Mouse (Mus musculus): Measurements from ENCODE around the gene Usp21. TPM values are rescaled to one million over a fixed set of nuclear protein-coding genes. Genes with fewer than 3 reads are reported as not detected.
"Not testable (repeated sequence)": the region's sequence is repeated elsewhere in the genome, so short reads cannot be mapped to it uniquely, and the experiment has no call there.

The Usp21 gene
- total and polyA plus RNA-seq, 3 experiments = 11.8 to 64.5 (median 44.1) TPM

GRCm38 (mm10) chr1:171248386-171249226 lies 39.2 kb downstream of the Usp21 start:
- Histone ChIP-seq H3K36me3 (replicated peaks) (peaks cover 18% of the 10 kb centered on the region), H3K9me3 (replicated peaks) (no peaks in the 10 kb centered on the region), H3K27me3 (ENCODE audit: insufficient read depth, low read length) (peaks cover 35% of the 10 kb centered on the region), H3K4me1 (ENCODE audit: insufficient read depth, low read depth, low read length) (peaks cover 64% of the 10 kb centered on the region), H3K4me3 (ENCODE audit: low read depth, low read length) (no peak overlapping the region)
- ATAC-seq (ENCODE audit: extremely low read depth, insufficient number of reproducible peaks, low FRiP score, poor library complexity, severe bottlenecking) (no peak), DNase-seq (ENCODE audit: low spot score) (no peak)
- TF ChIP-seq POLR2AphosphoS5 (IDR thresholded peaks at IDR 0.05; ENCODE audit: insufficient replicate concordance, low read depth, low read length) = no peak
- no peak for TF ChIP-seq CTCF (IDR thresholded peaks at IDR 0.05; ENCODE audit: low read depth, low read length)
- no peak for TF ChIP-seq GATA1 (IDR thresholded peaks at IDR 0.05; ENCODE audit: borderline replicate concordance, low read length)
- TF ChIP-seq TAL1 (conservative IDR thresholded peaks at IDR 0.05; ENCODE audit: low read depth, low read length) = no peak
- TF ChIP-seq GATA2 (IDR thresholded peaks at IDR 0.05; ENCODE audit: borderline replicate concordance, low read depth, low read length) = no peak

- peaks cover 67% of the 10 kb centered on the region for H3K4me1 ChIP-seq (ENCODE audit: insufficient read depth, low read depth, low read length)
Observed at GRCm38 (mm10) chr1:171247916-171248315, 39.9 kb downstream of the Usp21 start.

GRCm38 (mm10) chr1:171247453-171247841 lies 40.3 kb downstream of the Usp21 start:
- Histone ChIP-seq H3K9me3 (replicated peaks) (no peaks in the 10 kb centered on the region), H3K27me3 (ENCODE audit: insufficient read depth, low read length) (peaks cover 27% of the 10 kb centered on the region), H3K36me3 (replicated peaks) (peaks cover 29% of the 10 kb centered on the region), H3K4me1 (ENCODE audit: insufficient read depth, low read depth, low read length) (peaks cover 67% of the 10 kb centered on the region), H3K4me3 (ENCODE audit: low read depth, low read length) (peak overlapping the region; percentile 83)
- TF ChIP-seq TAL1 (conservative IDR thresholded peaks at IDR 0.05; ENCODE audit: low read depth, low read length) = no peak
- no peak for TF ChIP-seq GATA2 (IDR thresholded peaks at IDR 0.05; ENCODE audit: borderline replicate concordance, low read depth, low read length)
- TF ChIP-seq GATA1 (IDR thresholded peaks at IDR 0.05; ENCODE audit: borderline replicate concordance, low read length) = no peak
- TF ChIP-seq CTCF (IDR thresholded peaks at IDR 0.05; ENCODE audit: low read depth, low read length) = no peak
- no peak for TF ChIP-seq POLR2AphosphoS5 (IDR thresholded peaks at IDR 0.05; ENCODE audit: insufficient replicate concordance, low read depth, low read length)
- DNase-seq (ENCODE audit: low spot score) (peak; percentile 54), ATAC-seq (ENCODE audit: extremely low read depth, insufficient number of reproducible peaks, low FRiP score, poor library complexity, severe bottlenecking) (peak; percentile 19; the same call in 1 of the 2 replicates)

More at GRCm38 (mm10) chr1:171247916-171248315, 39.9 kb downstream of the Usp21 start:
- Histone ChIP-seq H3K4me3 (ENCODE audit: low read depth, low read length) (peak overlapping the region; percentile 83; the same call in 1 of the 2 replicates), H3K36me3 (replicated peaks) (peaks cover 24% of the 10 kb centered on the region), H3K27me3 (ENCODE audit: insufficient read depth, low read length) (peaks cover 32% of the 10 kb centered on the region), H3K9me3 (replicated peaks) (no peaks in the 10 kb centered on the region)
- DNase-seq (ENCODE audit: low spot score) (no peak), ATAC-seq (ENCODE audit: extremely low read depth, insufficient number of reproducible peaks, low FRiP score, poor library complexity, severe bottlenecking) (no peak)
- TF ChIP-seq CTCF (IDR thresholded peaks at IDR 0.05; ENCODE audit: low read depth, low read length) (no peak), GATA1 (IDR thresholded peaks at IDR 0.05; ENCODE audit: borderline replicate concordance, low read length) (no peak), GATA2 (IDR thresholded peaks at IDR 0.05; ENCODE audit: borderline replicate concordance, low read depth, low read length) (no peak), TAL1 (conservative IDR thresholded peaks at IDR 0.05; ENCODE audit: low read depth, low read length) (no peak), POLR2AphosphoS5 (IDR thresholded peaks at IDR 0.05; ENCODE audit: insufficient replicate concordance, low read depth, low read length) (no peak)

GRCm38 (mm10) chr1:171246709-171247452 lies 40.9 kb downstream of the Usp21 start:
- DNase-seq (ENCODE audit: low spot score) = peak; percentile 93
- Histone ChIP-seq H3K4me3 (ENCODE audit: low read depth, low read length) (peak overlapping the region; percentile 83), H3K4me1 (ENCODE audit: insufficient read depth, low read depth, low read length) (peaks cover 62% of the 10 kb centered on the region), H3K9me3 (replicated peaks) (no peaks in the 10 kb centered on the region), H3K36me3 (replicated peaks) (peaks cover 33% of the 10 kb centered on the region), H3K27me3 (ENCODE audit: insufficient read depth, low read length) (peaks cover 21% of the 10 kb centered on the region)
- peak; percentile 90 for ATAC-seq (ENCODE audit: extremely low read depth, insufficient number of reproducible peaks, low FRiP score, poor library complexity, severe bottlenecking)
- TF ChIP-seq CTCF (IDR thresholded peaks at IDR 0.05; ENCODE audit: low read depth, low read length) = peak; percentile 65
- TF ChIP-seq POLR2AphosphoS5 (IDR thresholded peaks at IDR 0.05; ENCODE audit: insufficient replicate concordance, low read depth, low read length) = no peak
- TF ChIP-seq TAL1 (conservative IDR thresholded peaks at IDR 0.05; ENCODE audit: low read depth, low read length) = no peak

- TF ChIP-seq CTCF (IDR thresholded peaks at IDR 0.05; ENCODE audit: low read depth, low read length) (no peak), GATA2 (IDR thresholded peaks at IDR 0.05; ENCODE audit: borderline replicate concordance, low read depth, low read length) (no peak), TAL1 (conservative IDR thresholded peaks at IDR 0.05; ENCODE audit: low read depth, low read length) (no peak), GATA1 (IDR thresholded peaks at IDR 0.05; ENCODE audit: borderline replicate concordance, low read length) (no peak), POLR2AphosphoS5 (IDR thresholded peaks at IDR 0.05; ENCODE audit: insufficient replicate concordance, low read depth, low read length) (no peak)
- Histone ChIP-seq H3K9me3 (replicated peaks) (no peaks in the 10 kb centered on the region), H3K36me3 (replicated peaks) (peaks cover 49% of the 10 kb centered on the region), H3K4me1 (ENCODE audit: insufficient read depth, low read depth, low read length) (peaks cover 52% of the 10 kb centered on the region), H3K27me3 (ENCODE audit: insufficient read depth, low read length) (peaks cover 7% of the 10 kb centered on the region), H3K4me3 (ENCODE audit: low read depth, low read length) (no peak overlapping the region)
- DNase-seq (ENCODE audit: low spot score) (no peak), ATAC-seq (ENCODE audit: extremely low read depth, insufficient number of reproducible peaks, low FRiP score, poor library complexity, severe bottlenecking) (no peak)
Observed at GRCm38 (mm10) chr1:171245353-171245752, 42.4 kb downstream of the Usp21 start.

- H3K4me3 ChIP-seq (ENCODE audit: low read depth, low read length); ATAC-seq (ENCODE audit: extremely low read depth, insufficient number of reproducible peaks, low FRiP score, poor library complexity, severe bottlenecking); DNase-seq (ENCODE audit: low spot score); H3K9me3 ChIP-seq (replicated peaks); H3K27me3 ChIP-seq (ENCODE audit: insufficient read depth, low read length): not testable (repeated sequence)
- peaks cover 79% of the 10 kb centered on the region for H3K36me3 ChIP-seq (replicated peaks)
- peaks cover 24% of the 10 kb centered on the region for H3K4me1 ChIP-seq (ENCODE audit: insufficient read depth, low read depth, low read length)
Observed at GRCm38 (mm10) chr1:171241952-171242351, 45.8 kb downstream of the Usp21 start.
